Mouse (Mus musculus): ENCODE results near the gene Slc12a7.

GRCm38 (mm10) chr13:73823711-73824110 lies 90.8 kb downstream of the Slc12a7 start:
- TF ChIP-seq CTCF (IDR thresholded peaks at IDR 0.05; ENCODE audit: low read depth) (no peak), EP300 (IDR thresholded peaks at IDR 0.05; ENCODE audit: low read depth) (no peak)

All from heart, postnatal 0 days (tissue).